Mouse (Mus musculus): Measurements from ENCODE around the gene Scyl2.

DNA sequence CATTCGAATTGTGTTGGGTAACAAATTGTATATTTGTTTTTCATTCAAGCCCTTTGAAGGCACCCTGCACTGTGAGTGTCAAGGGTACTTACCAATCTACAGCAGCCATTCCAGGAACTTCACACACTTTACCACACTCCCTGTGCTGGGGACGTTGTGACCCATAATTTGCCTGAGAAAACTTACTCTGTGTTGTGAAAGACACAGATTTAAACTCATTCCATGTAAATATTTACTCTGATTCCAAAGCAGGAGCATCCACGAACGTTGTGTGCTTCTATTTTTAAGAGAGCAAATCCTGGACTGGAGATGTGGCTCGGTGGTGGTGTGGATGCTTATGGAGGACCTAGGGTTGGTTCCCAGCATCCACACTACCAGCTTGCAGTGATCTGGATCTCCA is 54.3 kb downstream of the Scyl2 start:
- TF ChIP-seq TCF3 (IDR thresholded peaks at IDR 0.05; ENCODE audit: insufficient read length, low read depth): no peak
- TF ChIP-seq E2F4 (IDR thresholded peaks at IDR 0.05; ENCODE audit: insufficient read depth): no peak
- TF ChIP-seq POLR2A (IDR thresholded peaks at IDR 0.05; ENCODE audit: insufficient read length, low read depth): no peak
- no peak for TF ChIP-seq CEBPB (IDR thresholded peaks at IDR 0.05; ENCODE audit: insufficient read depth, poor library complexity, severe bottlenecking)
- no peak for TF ChIP-seq POLR2AphosphoS2 (IDR thresholded peaks at IDR 0.05; ENCODE audit: insufficient read length, low read depth)
